Mouse (Mus musculus) lung, embryonic 14.5 days (tissue): ENCODE measurements around the gene Gm3029. TPM values are rescaled to one million over a fixed set of nuclear protein-coding genes. Genes with fewer than 3 reads are reported as not detected.
"Not testable (repeated sequence)": the region's sequence is repeated elsewhere in the genome, so short reads cannot be mapped to it uniquely, and the experiment has no call there.

ENCODE experiments used
- ATAC-seq: fragments of 200-750 bp; cut with Nextera tagmentation; 2 replicates; pipeline ENCODE4 v1.8.0; 2017; ENCODE audit warnings: mild to moderate bottlenecking, moderate TSS enrichment, moderate library complexity; ENCODE audit not compliant: insufficient read depth
- DNase-seq: peaks from one replicate; pipeline ENCODE4 v3.0.0-alpha.2; 2015
- H3K27ac ChIP-seq: fragments of 300-500 bp; sonication (generic); 2 replicates; pipeline ENCODE4 v1.5.1; 2014; ENCODE audit warnings: low read depth, mild to moderate bottlenecking, moderate library complexity
- H3K27me3 ChIP-seq: fragments of 300-500 bp; sonication (generic); 2 replicates; pipeline ENCODE4 v1.6.1; 2014; ENCODE audit warnings: low read length, control low read depth; ENCODE audit not compliant: insufficient read depth
- H3K36me3 ChIP-seq: fragments of 300-500 bp; sonication (generic); 2 replicates; pipeline ENCODE4 v1.6.1; 2014; ENCODE audit warnings: control low read depth; ENCODE audit not compliant: insufficient read depth
- H3K4me1 ChIP-seq: fragments of 300-500 bp; sonication (generic); 2 replicates; pipeline ENCODE4 v1.6.1; 2014; ENCODE audit warnings: antibody characterized with exemption, control low read depth; ENCODE audit not compliant: insufficient read depth
- H3K4me2 ChIP-seq: fragments of 300-500 bp; sonication (generic); 2 replicates; pipeline ENCODE4 v1.6.1; 2014; ENCODE audit warnings: mild to moderate bottlenecking
- H3K4me3 ChIP-seq: fragments of 300-500 bp; sonication (generic); 2 replicates; pipeline ENCODE4 v1.5.1; 2014; ENCODE audit warnings: low read depth, low read length
- H3K9ac ChIP-seq: fragments of 300-500 bp; sonication (generic); 2 replicates; pipeline ENCODE4 v1.6.1; 2014
- H3K9me3 ChIP-seq: fragments of 300-500 bp; sonication (generic); 2 replicates; pipeline ENCODE4 v1.6.1; 2016; ENCODE audit warnings: low read depth, low read length, control low read depth
- WGBS: fragments of 180-500 bp; shearing (Covaris S2); extraction: QIAGEN DNeasy Blood & Tissue Kit; methylation state at CpG from one replicate; pipeline ENCODE4 v1.1.7; 2014; 5-methylcytosine and 5-hydroxymethylcytosine counted together
- polyA plus RNA-seq: library from polyadenylated mRNA; unstranded; fragments of >200 nt; fragmentation: Nextera tagmentation; extraction: Ambion mirVana; gene quantifications from 2 replicates; pipeline ENCODE4 v1.2.1, GENCODE M21; 2014

Gene Gm3029
- polyA plus RNA-seq, result not detected in 2 replicates

DNA sequence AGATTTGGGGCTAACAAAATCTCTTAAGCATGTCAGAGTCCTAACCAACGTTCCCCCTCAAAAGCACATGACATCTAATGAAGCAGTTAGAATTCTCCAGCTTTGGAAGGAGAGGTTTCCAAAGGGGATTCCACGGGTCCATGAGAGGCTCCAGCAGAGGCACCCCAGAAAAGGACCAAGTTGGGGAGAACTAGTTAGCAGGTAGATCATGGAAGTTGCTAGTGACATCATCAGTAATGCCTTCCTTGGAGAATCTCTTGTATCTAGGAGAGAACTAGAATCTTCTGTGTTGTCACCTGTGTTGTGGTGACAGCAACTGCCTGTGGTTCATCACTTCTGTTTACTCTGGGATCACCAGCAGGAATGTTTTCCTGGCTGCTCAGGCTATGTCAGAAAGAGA, at the start of gene Gm3029:
TSS of gene Gm3029 (plus strand) at position 301 of the 400 bp plus-strand sequence.
- not testable (repeated sequence) for H3K36me3 ChIP-seq, ATAC-seq, H3K27me3 ChIP-seq, H3K27ac ChIP-seq, H3K9me3 ChIP-seq, H3K4me3 ChIP-seq, H3K4me1 ChIP-seq, DNase-seq, H3K9ac ChIP-seq, H3K4me2 ChIP-seq
- WGBS, result 60% methylated on average over 1 of the region's 2 CpGs

DNA sequence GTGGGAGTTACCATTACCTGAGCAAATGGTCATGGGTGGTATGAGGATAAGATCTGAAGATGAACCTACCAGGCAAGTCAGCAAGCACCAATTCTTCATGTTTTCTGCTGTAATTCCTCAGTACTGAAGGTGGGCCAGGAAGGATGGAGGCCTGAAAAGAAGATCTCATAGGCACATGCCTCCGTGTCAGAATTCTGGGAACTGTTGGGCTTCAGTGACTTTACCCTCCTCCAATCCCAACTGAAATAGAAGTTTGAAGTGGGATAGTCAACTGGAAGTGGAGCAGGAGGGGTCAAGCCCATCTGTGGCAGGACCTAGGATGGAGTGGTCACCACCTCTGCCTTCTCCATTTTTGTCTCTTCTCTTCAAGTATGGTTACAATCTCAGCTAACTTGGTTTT, 47.7 kb upstream of the Gm3029 start, which contains the start of gene Gm2916:
TSS of gene Gm2916 (plus strand) at position 301 of the 400 bp plus-strand sequence.
- H3K9me3 ChIP-seq, H3K9ac ChIP-seq, ATAC-seq, H3K27ac ChIP-seq, DNase-seq, H3K27me3 ChIP-seq, H3K4me1 ChIP-seq, H3K4me2 ChIP-seq, H3K36me3 ChIP-seq, H3K4me3 ChIP-seq: not testable (repeated sequence)
- WGBS, result no CpG with 5 or more reads among the region's 1 CpGs

DNA sequence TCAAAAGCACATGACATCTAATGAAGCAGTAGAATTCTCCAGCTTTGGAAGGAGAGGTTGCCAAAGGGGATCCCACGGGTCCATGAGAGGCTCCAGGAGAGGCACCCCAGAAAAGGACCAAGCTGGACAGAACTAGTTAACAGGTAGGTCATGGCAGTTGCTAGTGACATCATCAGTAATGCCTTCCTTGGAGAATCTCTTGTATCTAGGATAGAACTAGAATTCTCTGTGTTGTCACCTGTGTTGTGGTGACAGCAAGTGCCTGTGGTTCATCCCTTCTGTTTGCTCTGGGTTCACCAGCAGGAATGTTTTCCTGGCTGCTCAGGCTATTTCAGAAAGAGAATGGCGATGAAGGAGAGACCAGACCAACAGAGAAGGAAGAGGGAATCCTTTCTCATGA, 31.7 kb downstream of the Gm3029 start, which contains the start of gene Gm3095:
TSS of gene Gm3095 (plus strand) at position 301 of the 400 bp plus-strand sequence.
- no CpG with 5 or more reads among the region's 2 CpGs for WGBS
- ATAC-seq, result not testable (repeated sequence)

More for the DNA sequence above, 31.7 kb downstream of the Gm3029 start, which contains the start of gene Gm3095:
- H3K9me3 ChIP-seq, H3K36me3 ChIP-seq, H3K9ac ChIP-seq, H3K4me3 ChIP-seq, DNase-seq, H3K27ac ChIP-seq, H3K4me1 ChIP-seq, H3K27me3 ChIP-seq, H3K4me2 ChIP-seq: not testable (repeated sequence)

Other genes with a start within 250 kb of the Gm3029 start
- gene Gm3043, start 243.0 kb upstream of the Gm3029 start, polyA plus RNA-seq, result not detected in 2 replicates
- not detected in 2 replicates for gene Gm3002, start 121.7 kb upstream of the Gm3029 start, polyA plus RNA-seq
- 0.22 TPM in 1 of 2 replicates, not detected in the other for gene Gm3033, start 85.5 kb upstream of the Gm3029 start, polyA plus RNA-seq
- 0.20 TPM in 1 of 2 replicates, not detected in the other for gene Gm2916, start 47.6 kb upstream of the Gm3029 start, polyA plus RNA-seq
- gene Gm3095, start 31.8 kb downstream of the Gm3029 start, polyA plus RNA-seq, result 0.23 and 0.26 TPM in 2 replicates
- not detected in 2 replicates for gene Gm3099, start 66.6 kb downstream of the Gm3029 start, polyA plus RNA-seq
- 0.30 TPM in 1 of 2 replicates, not detected in the other for gene Gm5796, start 92.2 kb downstream of the Gm3029 start, polyA plus RNA-seq
- gene Gm3115, start 152.4 kb downstream of the Gm3029 start, polyA plus RNA-seq, result not detected in 2 replicates
- gene Gm8108, start 178.8 kb downstream of the Gm3029 start, polyA plus RNA-seq, result 0.28 and 1.4 TPM in 2 replicates
- not detected in 2 replicates for gene Gm3127, start 233.3 kb downstream of the Gm3029 start, polyA plus RNA-seq